Mouse (Mus musculus) layer of hippocampus, adult 8-10 months (tissue): ENCODE measurements at regions not wholly inside any gene's neighbourhood (a gene's known extent, or its start where the extent isn't known, plus 50 kb on each side); places are given as distances from the start of the nearest gene placed in this dataset.

Experiments
- DNase-seq, 2 experiments: peaks; one replicate each; pipeline ENCODE4 v3.0.0; 2022; ENCODE audit warnings: low spot score in 2 of 2

DNA sequence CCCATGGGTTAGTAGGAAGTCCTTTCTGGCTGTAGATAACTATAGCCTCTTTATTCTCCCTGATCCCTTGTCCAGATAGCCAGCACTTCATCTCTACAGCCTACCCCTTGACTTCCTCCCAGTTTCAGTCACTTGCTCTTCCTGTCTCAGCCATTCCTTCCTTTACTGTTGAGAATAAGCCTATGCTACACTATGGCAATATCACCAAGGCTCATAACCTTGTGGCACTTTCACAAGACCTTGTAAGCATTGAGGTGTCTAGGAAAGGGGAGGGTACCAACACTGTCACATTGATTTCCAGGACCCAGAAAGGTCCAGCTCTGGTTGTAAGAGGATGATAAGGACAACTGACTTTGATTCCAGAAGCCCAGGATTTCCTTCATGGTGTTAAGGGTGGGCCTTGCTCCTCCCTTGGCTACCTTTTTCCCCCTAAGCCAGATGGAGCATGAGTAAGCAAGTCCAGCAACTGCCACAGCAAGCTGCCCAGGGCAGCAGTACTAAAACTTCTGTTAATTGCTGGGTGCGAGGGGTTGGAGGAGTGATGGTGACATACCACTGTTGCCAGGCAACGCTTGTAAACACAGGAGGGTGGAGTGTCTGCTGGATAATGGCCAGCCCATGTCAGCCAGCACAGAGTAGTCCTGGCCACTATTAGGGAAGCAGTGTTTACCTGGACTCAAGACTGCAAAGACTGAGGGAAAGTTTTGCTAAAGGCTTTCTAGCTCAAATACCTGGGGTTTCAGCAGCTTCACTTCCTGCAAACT lies 75.7 kb downstream of the Ankrd16 start:
- DNase-seq: no peak

DNA sequence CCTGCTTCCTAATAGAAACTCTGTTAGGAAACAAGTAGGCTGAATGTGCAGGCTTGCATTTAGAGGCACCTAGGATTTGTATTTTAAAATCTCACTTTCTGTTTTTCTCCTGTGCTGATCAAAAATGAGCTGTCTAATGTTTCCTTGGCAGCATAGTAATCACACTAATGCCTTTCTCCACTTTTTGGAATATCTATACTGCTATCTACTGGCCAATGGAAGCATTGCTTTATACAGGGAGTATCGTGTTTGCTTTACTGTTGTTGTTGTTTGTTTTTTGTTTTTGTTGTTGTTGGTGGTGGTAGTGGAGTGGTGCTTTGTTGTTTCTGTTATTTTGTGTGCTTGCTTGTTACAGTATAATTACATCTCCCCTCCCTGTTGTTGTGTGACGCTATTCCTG lies 92.3 kb downstream of the Ankrd16 start:
- DNase-seq: no peak

DNA sequence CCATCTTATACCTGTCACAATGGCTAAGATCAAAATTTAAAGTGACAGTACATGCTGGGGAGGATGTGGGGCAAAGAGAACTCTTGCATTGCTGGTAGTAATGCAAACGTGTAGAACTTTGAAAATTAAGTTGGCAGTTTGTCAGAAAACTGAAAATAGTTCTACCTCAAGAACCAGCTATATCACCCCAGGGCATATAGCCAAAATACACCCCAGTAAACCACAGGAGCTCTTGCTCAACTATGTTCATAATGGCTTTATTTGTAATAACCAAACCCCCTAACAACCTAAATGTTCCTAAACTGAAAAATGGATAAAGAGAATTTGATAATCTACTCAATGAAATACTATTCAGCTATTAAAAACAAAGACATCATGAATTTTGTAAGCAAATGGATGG lies 102.3 kb downstream of the Ankrd16 start:
- no peak for DNase-seq

- DNase-seq: no peak
These were observed 117.3 kb downstream of the Ankrd16 start for GRCm38 (mm10) chr2:11894792-11895568.

GRCm38 (mm10) chr2:11899698-11900660 lies 122.3 kb downstream of the Ankrd16 start:
- no peak for DNase-seq

DNA sequence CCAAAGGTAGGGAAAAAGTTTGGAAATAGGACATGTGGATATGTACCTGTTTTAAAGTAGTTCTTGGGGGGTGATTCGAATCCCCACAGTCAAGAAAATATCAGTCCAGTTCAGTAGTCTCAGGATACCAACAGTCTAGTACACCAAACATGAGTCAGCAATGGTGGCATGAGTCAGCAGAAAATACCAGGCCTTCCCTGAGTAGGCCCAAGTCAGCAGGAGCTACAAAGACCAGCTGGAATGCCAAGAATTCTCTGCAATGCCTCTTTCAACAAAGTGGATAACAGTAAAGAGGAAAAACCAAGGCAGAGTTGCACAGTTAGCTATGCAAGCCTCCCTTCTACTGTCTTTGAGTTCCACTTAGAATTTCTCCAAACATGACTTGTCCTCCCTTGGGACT lies 137.1 kb downstream of the Ankrd16 start:
- DNase-seq: no peak

- no peak for DNase-seq
These were observed 139.7 kb downstream of the Ankrd16 start for GRCm38 (mm10) chr2:11917373-11917772.

- DNase-seq: no peak
These were observed 140.4 kb downstream of the Ankrd16 start for GRCm38 (mm10) chr2:11918070-11918469.

GRCm38 (mm10) chr2:11960777-11961176 lies 183.1 kb downstream of the Ankrd16 start:
- no peak for DNase-seq

DNA sequence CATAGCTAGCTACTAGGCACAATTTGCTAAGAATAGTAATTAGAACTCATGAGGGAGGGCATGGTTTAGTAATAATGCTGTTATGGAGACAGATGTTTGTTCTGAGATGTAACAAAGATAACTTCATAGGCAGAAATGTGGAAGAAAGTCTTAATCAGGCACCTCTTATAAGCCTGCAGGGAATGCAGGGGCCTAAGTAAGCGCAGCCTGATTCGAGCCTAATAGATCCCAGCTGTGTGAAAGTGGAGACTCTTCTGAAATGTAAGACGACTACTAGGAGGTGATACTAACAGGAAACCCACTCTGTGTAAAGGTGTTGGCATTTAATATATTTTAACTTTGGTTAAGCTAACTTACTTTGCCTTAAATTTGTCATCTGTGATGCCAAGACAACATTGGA lies 187.7 kb downstream of the Ankrd16 start:
- no peak for DNase-seq

DNA sequence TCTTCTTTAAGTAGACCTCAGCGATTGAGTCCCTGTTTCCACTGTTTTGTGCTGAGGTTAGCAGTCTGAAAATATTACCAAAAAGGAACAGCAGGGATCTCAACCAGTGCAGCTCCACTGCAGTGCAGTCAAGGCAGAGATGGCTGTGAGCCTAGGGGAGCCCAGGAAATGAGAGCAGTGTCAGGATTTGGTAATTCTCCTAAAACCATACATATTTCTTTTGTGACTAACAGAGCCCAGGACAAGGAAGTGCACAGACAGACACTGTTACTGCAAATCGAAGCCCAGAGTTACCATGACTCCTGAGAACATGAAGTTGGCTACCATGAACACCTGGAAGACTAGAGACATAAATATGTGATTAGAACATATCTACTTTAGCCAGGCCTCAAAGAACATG lies 189.3 kb downstream of the Ankrd16 start:
- no peak for DNase-seq

DNA sequence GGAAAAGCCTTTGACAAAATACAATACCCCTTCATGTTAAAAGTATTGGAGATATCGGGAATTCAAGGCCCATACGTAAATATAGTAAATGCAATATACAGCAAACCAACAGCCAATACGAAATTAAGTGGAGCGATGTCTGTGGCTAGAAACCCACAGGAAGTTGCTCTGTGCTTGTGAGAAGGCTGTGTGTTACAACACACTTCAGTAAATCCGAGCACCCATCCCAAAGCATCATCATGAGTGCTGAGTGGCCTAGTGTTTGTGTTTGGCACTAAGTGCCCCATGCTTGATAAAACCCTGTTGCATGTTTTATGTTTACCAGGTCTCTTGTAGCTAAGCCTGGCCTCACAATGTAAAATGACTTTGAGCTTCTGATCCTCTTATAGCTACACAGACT lies 194.3 kb downstream of the Ankrd16 start:
- DNase-seq: no peak

DNA sequence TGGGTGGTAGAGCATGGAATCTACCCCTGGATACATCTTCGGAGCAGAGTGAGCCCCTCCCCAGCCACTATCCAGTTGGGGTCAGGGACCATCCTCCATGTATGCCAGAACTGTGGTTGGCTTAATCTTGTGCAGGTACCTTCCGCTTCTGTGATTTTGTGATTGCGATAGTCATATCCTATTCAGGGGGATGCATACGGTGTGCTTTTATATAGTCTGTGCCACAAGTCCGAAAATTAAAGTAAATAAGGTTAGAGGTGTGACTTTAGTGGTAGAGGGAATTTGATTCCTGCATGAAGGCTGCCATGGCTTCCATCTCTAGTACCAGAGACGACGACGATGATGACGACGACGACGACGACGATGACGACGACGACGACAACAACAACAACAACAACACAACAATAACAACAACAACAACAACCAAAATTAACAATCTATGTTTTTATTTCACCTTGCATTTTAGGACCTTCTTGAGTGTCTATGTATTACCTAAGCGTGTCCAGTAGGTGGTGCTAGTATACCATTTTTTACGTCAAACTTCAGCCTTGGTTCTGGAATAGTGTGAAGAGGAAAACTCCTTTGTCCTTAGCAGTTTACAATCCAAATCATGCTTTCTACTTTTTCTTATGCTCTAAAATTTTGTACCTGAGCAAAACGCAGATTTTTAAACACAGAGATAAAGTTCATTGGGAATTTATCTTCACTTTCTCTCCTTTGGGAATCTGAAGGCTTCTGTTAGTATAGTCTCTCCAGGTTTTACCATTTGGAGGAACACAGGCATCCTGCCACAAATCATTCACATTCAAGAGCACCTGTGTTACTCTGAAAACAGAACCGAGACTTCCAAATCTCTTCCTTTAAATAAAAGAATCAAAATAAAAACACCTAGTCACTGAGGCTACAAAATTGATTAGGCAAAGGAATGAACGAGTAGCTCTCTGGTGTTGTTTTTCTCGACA lies 224.5 kb downstream of the Ankrd16 start:
- no peak for DNase-seq

DNA sequence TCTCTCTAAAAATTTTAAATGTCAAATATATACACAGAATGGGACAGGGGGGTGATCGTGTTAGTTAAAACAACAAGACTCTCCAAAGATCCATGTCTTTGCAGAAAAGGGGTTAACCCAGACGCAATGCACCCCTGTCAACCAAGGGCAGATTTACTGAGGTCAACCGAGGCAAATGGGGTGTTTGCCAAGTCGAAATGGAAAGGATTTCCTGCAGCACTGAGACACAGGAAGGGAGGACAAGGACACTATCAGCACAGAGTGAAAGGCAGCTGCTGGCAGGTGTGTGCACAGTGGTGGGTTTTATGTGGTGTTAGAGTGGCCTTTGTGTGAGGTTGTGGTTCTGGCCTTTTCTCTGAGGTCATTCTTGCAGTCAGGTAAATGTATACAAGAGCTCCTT lies 226.7 kb downstream of the Ankrd16 start:
- no peak for DNase-seq

GRCm38 (mm10) chr2:12007201-12007600 lies 229.5 kb downstream of the Ankrd16 start:
- DNase-seq: no peak

DNA sequence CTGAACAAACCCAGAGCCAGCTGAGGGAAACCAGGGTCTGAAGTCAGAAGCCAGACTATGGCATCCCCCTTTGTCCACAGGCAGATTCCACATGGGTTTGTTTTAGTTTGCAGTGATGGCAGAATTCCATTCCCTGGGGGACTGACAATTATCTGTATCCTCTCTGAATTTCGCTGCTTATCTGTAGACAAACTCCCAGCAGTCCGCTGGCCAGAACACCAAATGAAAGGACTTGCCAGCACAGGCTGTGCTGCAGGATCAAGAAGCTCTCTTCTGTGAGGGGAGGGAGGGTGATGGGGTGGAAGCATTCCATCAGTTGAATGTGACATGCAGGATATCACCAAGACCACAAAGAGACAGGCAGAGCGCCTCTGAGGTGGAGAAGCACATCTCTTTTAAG lies 233.8 kb downstream of the Ankrd16 start:
- DNase-seq: no peak

- no peak for DNase-seq
These were observed 241.9 kb downstream of the Ankrd16 start for GRCm38 (mm10) chr2:12019607-12020006.

- DNase-seq: no peak
These were observed 245.9 kb downstream of the Ankrd16 start for GRCm38 (mm10) chr2:12023402-12024111.

DNA sequence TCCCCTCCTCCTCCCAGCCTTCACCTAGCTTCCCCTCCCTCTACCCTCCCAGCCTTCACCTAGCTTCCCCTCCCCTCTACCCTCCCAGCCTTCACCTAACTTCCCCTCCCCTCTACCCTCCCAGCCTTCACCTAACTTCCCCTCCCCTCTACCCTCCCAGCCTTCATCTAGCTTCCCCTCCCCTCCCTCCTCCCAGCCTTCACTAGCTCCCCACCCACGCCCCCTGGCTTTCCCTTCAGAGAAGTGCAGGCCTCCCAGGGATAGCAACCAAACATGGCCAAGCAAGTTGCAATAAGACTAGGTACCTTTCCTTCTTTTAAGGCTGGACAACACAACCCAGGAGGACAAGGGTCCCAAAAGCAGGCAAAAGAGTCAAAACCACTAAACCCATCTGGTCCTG lies 248.5 kb downstream of the Ankrd16 start:
- no peak for DNase-seq
